In genomic region chr4:141308857-141309772, GRCm38 (mm10) we compare ENCODE assay signal across 12 mouse cellular contexts. TPM values are rescaled to one million over a fixed set of nuclear protein-coding genes. Genes with fewer than 3 reads are reported as not detected.
A peak's percentile ranks its signal among the peaks of the same experiment; 100 is the strongest.
DNase-seq lines count a peak whose midpoint lies in the region; ATAC-seq lines count a peak whose summit lies in the region.
"Had no signal": no experiment of that assay in that cellular context is flagged by ENCODE, and none has a peak within 500 bp of the region (broad histone marks: within the 10 kb centered on the region; RNA-seq: fewer than 3 reads in every experiment).

No protein-coding gene starts in this region.

- H3K4me1 ChIP-seq in kidney, embryonic 16.5 days (ENCODE audit: insufficient read depth, low read length): peaks cover 81% of the 10 kb centered on the region
- peaks cover 79% of the 10 kb centered on the region for H3K4me1 ChIP-seq in embryonic facial prominence, embryonic 10.5 days
- H3K4me1 ChIP-seq in liver, embryonic 13.5 days (replicated peaks): peaks cover 70% of the 10 kb centered on the region

- no peak for ATAC-seq in kidney, embryonic 16.5 days (ENCODE audit: low FRiP score, low TSS enrichment)
- no peak for ATAC-seq in liver, embryonic 13.5 days (ENCODE audit: low read depth)

- H3K4me3 ChIP-seq in kidney, embryonic 16.5 days (ENCODE audit: low read length): no peak overlapping the region
- H3K4me3 ChIP-seq in embryonic facial prominence, embryonic 10.5 days: no peak overlapping the region
- H3K4me3 ChIP-seq in liver, embryonic 13.5 days (replicated peaks): no peak overlapping the region
- H3K4me3 ChIP-seq: neural tube, embryonic 13.5 days had no signal

- H3K4me2 ChIP-seq in kidney, embryonic 16.5 days (replicated peaks; ENCODE audit: low read depth, low read length): no peak overlapping the region
- H3K4me2 ChIP-seq in liver, embryonic 13.5 days: no peak overlapping the region
- H3K4me2 ChIP-seq: neural tube, embryonic 13.5 days had no signal

- no peaks in the 10 kb centered on the region for H3K9me3 ChIP-seq in kidney, embryonic 16.5 days (ENCODE audit: low read length)
- no peaks in the 10 kb centered on the region for H3K9me3 ChIP-seq in embryonic facial prominence, embryonic 10.5 days
- H3K9me3 ChIP-seq in liver, embryonic 13.5 days (replicated peaks): no peaks in the 10 kb centered on the region
- H3K9me3 ChIP-seq: neural tube, embryonic 13.5 days had no signal

- no peaks in the 10 kb centered on the region for H3K27me3 ChIP-seq in kidney, embryonic 16.5 days (ENCODE audit: insufficient read depth, low read length)
- peaks cover 33% of the 10 kb centered on the region for H3K27me3 ChIP-seq in embryonic facial prominence, embryonic 10.5 days (replicated peaks; ENCODE audit: low read depth, poor library complexity, severe bottlenecking)
- peaks cover 3% of the 10 kb centered on the region for H3K27me3 ChIP-seq in liver, embryonic 13.5 days

- peaks cover 5% of the 10 kb centered on the region for H3K36me3 ChIP-seq in kidney, embryonic 16.5 days (ENCODE audit: insufficient read depth, low read length)
- peaks cover 17% of the 10 kb centered on the region for H3K36me3 ChIP-seq in embryonic facial prominence, embryonic 10.5 days (replicated peaks)
- 0 out of 2 replicates have a peak, but pooled peaks cover 4% of the 10 kb centered on the region for H3K36me3 ChIP-seq in liver, embryonic 13.5 days
- H3K36me3 ChIP-seq: neural tube, embryonic 13.5 days had no signal

- H3K27ac ChIP-seq in kidney, embryonic 16.5 days (ENCODE audit: low read length): peak overlapping the region; percentile 76
- peak overlapping the region; percentile 79 for H3K27ac ChIP-seq in embryonic facial prominence, embryonic 10.5 days (replicated peaks)
- peak overlapping the region; percentile 68 for H3K27ac ChIP-seq in liver, embryonic 13.5 days
- H3K27ac ChIP-seq: liver, embryonic 14.5 days; neural tube, embryonic 13.5 days had no signal

- no peak overlapping the region for H3K9ac ChIP-seq in kidney, embryonic 16.5 days (replicated peaks; ENCODE audit: low read length)
- no peak overlapping the region for H3K9ac ChIP-seq in liver, embryonic 13.5 days
- H3K9ac ChIP-seq: liver, embryonic 14.5 days; neural tube, embryonic 13.5 days had no signal

- WGBS in kidney, embryonic 16.5 days: 89% methylated on average over 34 of the region's 34 CpGs
- WGBS in embryonic facial prominence, embryonic 10.5 days: 92% methylated on average over 34 of the region's 34 CpGs
- WGBS in liver, embryonic 13.5 days (ENCODE audit: insufficient replicate concordance): 82% methylated on average over 34 of the region's 34 CpGs

- peak; percentile 40 to 54 for DNase-seq in adrenal gland, adult (ENCODE audit: inconsistent age in 2 of 2, low spot score in 1 of 2)
- no peak for DNase-seq in adrenal gland, adult 18-20 months (ENCODE audit: low spot score in 2 of 2)
- DNase-seq in kidney, postnatal 36 days: no peak
- DNase-seq in embryonic facial prominence, embryonic 10.5 days (ENCODE audit: low spot score): no peak
- DNase-seq in liver, embryonic 13.5 days: no peak
- DNase-seq in left cerebral cortex, adult 8-10 months (ENCODE audit: low spot score in 2 of 2): no peak
- DNase-seq in layer of hippocampus, adult 11-12 months (ENCODE audit: low spot score): no peak
- DNase-seq: cerebellum, adult 11 months; spleen, adult 18-20 months had no signal

RNA-seq across cellular contexts. Expression of gene Epha2, which starts 8.1 kb away (rescaled TPM):
- 10 to 100 TPM; 12.0 to 18.1 TPM for total RNA-seq in adrenal gland, adult 18-20 months (2021)
- 8.3 and 8.6 TPM in 2 replicates for polyA plus RNA-seq in kidney, embryonic 16.5 days (2015; fragmentation: Nextera tagmentation; extraction: Ambion mirVana)
- polyA plus RNA-seq in embryonic facial prominence, embryonic 10.5 days (2016; fragmentation: Nextera tagmentation; extraction: Ambion mirVana): 2.4 and 3.0 TPM in 2 replicates
- polyA plus RNA-seq in liver, embryonic 13.5 days (2015; fragmentation: Nextera tagmentation; extraction: Ambion mirVana): 0.86 and 1.0 TPM in 2 replicates
- total RNA-seq in left cerebral cortex, adult 8-10 months (2022): 1 to 10 TPM in 3 of 4 experiments, under 1 TPM in 1; 0.98 to 1.7 (median 1.2) TPM

RNA-seq across cellular contexts. Expression of gene Fam131c, which starts 58.9 kb away (rescaled TPM):
- 1 to 10 TPM; 1.3 to 2.4 TPM for total RNA-seq in adrenal gland, adult 18-20 months (2021)
- polyA plus RNA-seq in kidney, embryonic 16.5 days (2015; fragmentation: Nextera tagmentation; extraction: Ambion mirVana): 3.0 and 3.1 TPM in 2 replicates
- polyA plus RNA-seq in embryonic facial prominence, embryonic 10.5 days (2016; fragmentation: Nextera tagmentation; extraction: Ambion mirVana): 0.28 and 0.44 TPM in 2 replicates
- 0.09 TPM in 1 of 2 replicates, not detected in the other for polyA plus RNA-seq in liver, embryonic 13.5 days (2015; fragmentation: Nextera tagmentation; extraction: Ambion mirVana)
- 1 to 10 TPM; 2.7 to 4.1 (median 3.6) TPM for total RNA-seq in left cerebral cortex, adult 8-10 months (2022)

Comparison
In these comparisons a context has a peak if more than half of its experiments do, and no peak if none do; other contexts are left out.
1. DNase-seq: peak in adrenal gland, adult (2 of 2); none in adrenal gland, adult 18-20 months (0 of 2), kidney, postnatal 36 days (0 of 2), embryonic facial prominence, embryonic 10.5 days (single experiment), liver, embryonic 13.5 days (single experiment), left cerebral cortex, adult 8-10 months (0 of 2) and layer of hippocampus, adult 11-12 months (single experiment).
2. Peak in every context shown above with its lines, with median percentiles within 50 percentile points of each other: H3K27ac ChIP-seq.